In the genomic region with DNA sequence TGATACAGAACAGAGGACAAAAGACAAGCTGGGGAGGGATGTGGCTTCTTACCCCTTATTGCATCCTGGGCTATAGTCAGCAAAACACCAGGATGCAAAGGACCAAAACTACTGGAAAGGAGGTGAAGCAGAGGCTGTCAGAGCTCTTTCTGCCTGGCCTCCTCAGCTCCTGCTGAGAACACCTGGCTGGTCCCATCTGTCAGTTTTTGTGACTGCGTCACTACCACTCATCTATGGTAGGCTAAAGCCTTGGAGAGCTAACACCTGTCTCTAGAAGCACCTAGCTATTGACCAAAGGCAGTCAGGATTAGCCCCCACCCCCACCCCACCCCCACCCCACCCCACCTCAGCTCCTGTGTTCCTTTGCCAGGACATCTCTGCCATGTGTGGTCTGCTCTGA, we compare ENCODE assay signal across 25 mouse cellular contexts.
"Had no signal": no experiment of that assay in that cellular context is flagged by ENCODE, and none has a peak within 500 bp of the region (broad histone marks: within the 10 kb centered on the region; RNA-seq: fewer than 3 reads in every experiment).

No protein-coding gene starts in this region.

- DNase-seq: kidney, adult 2 months; kidney, postnatal 25 days; layer of hippocampus, postnatal 36 days; liver; lung, adult 18-20 months; lung, postnatal 10 days; lung, postnatal 4 days; right cerebral cortex, adult 18-20 months; right cerebral cortex, postnatal 14 days; right cerebral cortex, postnatal 4 days; thymus, adult 2 months; thymus, postnatal 14 days; thymus, postnatal 4 days had no signal

- H3K4me3 ChIP-seq: layer of hippocampus, adult 2 months; left cerebral cortex, adult 2 months; limb, embryonic 10.5 days; limb, embryonic 13.5 days; liver, embryonic 12.5 days; liver, embryonic 15.5 days; lung, embryonic 15.5 days; midbrain, embryonic 12.5 days; midbrain, embryonic 15.5 days; myocyte had no signal

- H3K9me3 ChIP-seq: limb, embryonic 10.5 days; limb, embryonic 13.5 days; liver, embryonic 12.5 days; liver, embryonic 15.5 days; lung, embryonic 15.5 days; midbrain, embryonic 12.5 days; midbrain, embryonic 15.5 days had no signal

- H3K36me3 ChIP-seq: limb, embryonic 10.5 days; limb, embryonic 13.5 days; liver, embryonic 12.5 days; liver, embryonic 15.5 days; lung, embryonic 15.5 days; midbrain, embryonic 12.5 days; midbrain, embryonic 15.5 days had no signal

- ATAC-seq: liver, embryonic 12.5 days; midbrain, embryonic 15.5 days had no signal

- H3K27ac ChIP-seq: kidney, postnatal 0 days; layer of hippocampus, adult 2 months; left cerebral cortex, adult 2 months; limb, embryonic 10.5 days; limb, embryonic 13.5 days; liver, embryonic 12.5 days; liver, embryonic 15.5 days; lung, embryonic 15.5 days; midbrain, embryonic 12.5 days; midbrain, embryonic 15.5 days; stomach, postnatal 0 days had no signal

- H3K9ac ChIP-seq: limb, embryonic 13.5 days; liver, embryonic 12.5 days; liver, embryonic 15.5 days; lung, embryonic 15.5 days; midbrain, embryonic 12.5 days; midbrain, embryonic 15.5 days had no signal

- H3K4me2 ChIP-seq: limb, embryonic 13.5 days; liver, embryonic 12.5 days; liver, embryonic 15.5 days; lung, embryonic 15.5 days; midbrain, embryonic 12.5 days; midbrain, embryonic 15.5 days had no signal

- H3K4me1 ChIP-seq: limb, embryonic 13.5 days; liver, embryonic 12.5 days; liver, embryonic 15.5 days; lung, embryonic 15.5 days; midbrain, embryonic 12.5 days; midbrain, embryonic 15.5 days had no signal

- H3K27me3 ChIP-seq: limb, embryonic 13.5 days; liver, embryonic 12.5 days; liver, embryonic 15.5 days; lung, embryonic 15.5 days; midbrain, embryonic 12.5 days; midbrain, embryonic 15.5 days had no signal
